Mouse (Mus musculus): ENCODE results near the gene Zbtb1. TPM values are rescaled to one million over a fixed set of nuclear protein-coding genes. Genes with fewer than 3 reads are reported as not detected.

The Zbtb1 gene
- polyA plus RNA-seq, 1 experiment from 2014 or later, result 3.3 TPM

- WGBS, result 45% methylated on average over 7 of the region's 7 CpGs
Observed at GRCm38 (mm10) chr12:76372046-76372445, 2.0 kb downstream of the Zbtb1 start.

GRCm38 (mm10) chr12:76372881-76373818 lies 3.1 kb downstream of the Zbtb1 start:
- Histone ChIP-seq H3K27ac (replicated peaks) (no peak overlapping the region), H3K4me2 (peak overlapping the region; percentile 20; the same call in 1 of the 2 replicates), H3K4me3 (replicated peaks) (no peak overlapping the region), H3K27me3 (replicated peaks) (no peaks in the 10 kb centered on the region), H3K9me3 (replicated peaks) (no peaks in the 10 kb centered on the region), H3K4me1 (peaks cover 23% of the 10 kb centered on the region), H3K9ac (replicated peaks) (no peak overlapping the region), H3K36me3 (no peaks in the 10 kb centered on the region)
- ATAC-seq (ENCODE audit: low FRiP score), result no peak
- WGBS, result 91% methylated on average over 5 of the region's 7 CpGs

More at GRCm38 (mm10) chr12:76372046-76372445, 2.0 kb downstream of the Zbtb1 start:
- Histone ChIP-seq H3K9ac (replicated peaks) (0 out of 2 replicates have a peak overlapping the region, but pooled peaks have one; percentile 99), H3K27me3 (replicated peaks) (no peaks in the 10 kb centered on the region), H3K9me3 (replicated peaks) (no peaks in the 10 kb centered on the region), H3K36me3 (no peaks in the 10 kb centered on the region), H3K4me1 (peaks cover 34% of the 10 kb centered on the region), H3K4me3 (replicated peaks) (peak overlapping the region; percentile 97), H3K4me2 (peak overlapping the region; percentile 90), H3K27ac (replicated peaks) (no peak overlapping the region)
- ATAC-seq (ENCODE audit: low FRiP score), result no peak

DNA sequence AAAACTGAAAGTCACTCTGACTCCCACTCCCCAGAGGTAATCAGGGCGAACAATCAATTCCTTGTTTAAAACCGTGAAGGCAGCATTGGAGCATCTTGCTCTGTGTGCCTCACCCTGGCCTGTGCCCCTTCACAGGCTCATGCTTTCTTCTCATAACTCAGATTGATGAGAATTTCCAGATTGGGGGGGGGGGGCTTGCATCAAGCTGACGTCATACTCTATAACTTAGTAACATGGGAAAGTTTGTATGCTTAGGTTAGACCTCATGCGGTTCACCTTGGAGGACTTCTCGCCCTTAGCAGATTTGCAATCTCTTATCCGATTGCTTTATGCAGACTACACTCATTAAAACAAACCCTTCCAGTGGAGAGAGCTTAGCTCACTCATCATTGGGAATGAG lies 3.9 kb downstream of the Zbtb1 start:
- H3K36me3 ChIP-seq, result no peaks in the 10 kb centered on the region
- H3K4me1 ChIP-seq, result peaks cover 18% of the 10 kb centered on the region
- H3K9ac ChIP-seq (replicated peaks), result no peak overlapping the region
- no peak overlapping the region for H3K4me2 ChIP-seq
- 60% methylated on average over 6 of the region's 6 CpGs for WGBS
- no peaks in the 10 kb centered on the region for H3K27me3 ChIP-seq (replicated peaks)
- H3K4me3 ChIP-seq (replicated peaks), result no peak overlapping the region
- no peak overlapping the region for H3K27ac ChIP-seq (replicated peaks)
- ATAC-seq (ENCODE audit: low FRiP score), result no peak
- no peaks in the 10 kb centered on the region for H3K9me3 ChIP-seq (replicated peaks)

DNA sequence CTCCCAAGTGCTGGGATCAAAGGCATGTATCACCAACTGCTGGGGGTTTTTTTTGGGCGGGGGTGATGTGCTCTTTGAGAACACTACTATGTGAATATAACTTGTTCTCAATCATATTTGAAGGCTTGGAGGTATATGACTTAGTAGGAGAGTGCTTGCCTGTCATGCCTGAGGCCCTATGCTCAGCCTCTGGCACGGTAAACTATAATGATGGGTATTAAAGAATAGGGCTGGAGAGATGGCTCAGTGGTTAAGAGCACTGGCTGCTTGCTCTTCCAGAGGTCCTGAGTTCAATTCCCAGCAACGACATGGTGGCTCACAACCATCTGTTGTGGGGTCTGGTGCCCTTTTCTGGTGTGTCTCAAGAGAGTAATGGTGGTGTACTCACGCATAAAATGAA lies 4.8 kb downstream of the Zbtb1 start:
- Histone ChIP-seq H3K27ac (replicated peaks) (no peak overlapping the region), H3K4me3 (replicated peaks) (no peak overlapping the region), H3K36me3 (no peaks in the 10 kb centered on the region), H3K9me3 (replicated peaks) (no peaks in the 10 kb centered on the region), H3K27me3 (replicated peaks) (no peaks in the 10 kb centered on the region), H3K4me1 (peaks cover 18% of the 10 kb centered on the region), H3K4me2 (no peak overlapping the region), H3K9ac (replicated peaks) (no peak overlapping the region)
- ATAC-seq (ENCODE audit: low FRiP score), result no peak
- WGBS, result 80% methylated on average over 4 of the region's 4 CpGs

DNA sequence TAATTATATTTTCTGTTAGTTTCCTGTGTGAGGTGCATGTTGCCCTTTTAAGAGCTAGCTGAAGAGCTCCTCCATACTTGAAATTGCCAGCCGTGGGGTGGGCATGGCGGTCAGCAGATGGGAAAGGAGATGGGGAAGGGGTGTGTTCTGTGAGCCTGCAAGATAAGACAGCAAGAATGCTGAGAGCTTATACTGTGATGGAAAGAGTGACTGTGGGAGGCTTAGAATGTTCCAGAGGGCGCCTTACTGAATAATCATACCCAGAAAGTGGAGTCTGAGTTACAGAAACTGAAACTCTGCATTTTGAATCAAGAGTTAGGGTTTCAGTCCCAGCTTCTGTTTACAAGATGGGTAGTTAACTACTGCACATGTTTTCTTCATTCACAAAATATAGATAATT lies 5.4 kb downstream of the Zbtb1 start:
- no peak overlapping the region for H3K9ac ChIP-seq (replicated peaks)
- H3K27ac ChIP-seq (replicated peaks), result no peak overlapping the region
- H3K4me3 ChIP-seq (replicated peaks), result no peak overlapping the region
- H3K4me2 ChIP-seq, result no peak overlapping the region
- no peaks in the 10 kb centered on the region for H3K9me3 ChIP-seq (replicated peaks)
- H3K27me3 ChIP-seq (replicated peaks), result no peaks in the 10 kb centered on the region
- 95% methylated on average over 3 of the region's 3 CpGs for WGBS
- no peak for ATAC-seq (ENCODE audit: low FRiP score)
- H3K36me3 ChIP-seq, result no peaks in the 10 kb centered on the region
- peaks cover 18% of the 10 kb centered on the region for H3K4me1 ChIP-seq

DNA sequence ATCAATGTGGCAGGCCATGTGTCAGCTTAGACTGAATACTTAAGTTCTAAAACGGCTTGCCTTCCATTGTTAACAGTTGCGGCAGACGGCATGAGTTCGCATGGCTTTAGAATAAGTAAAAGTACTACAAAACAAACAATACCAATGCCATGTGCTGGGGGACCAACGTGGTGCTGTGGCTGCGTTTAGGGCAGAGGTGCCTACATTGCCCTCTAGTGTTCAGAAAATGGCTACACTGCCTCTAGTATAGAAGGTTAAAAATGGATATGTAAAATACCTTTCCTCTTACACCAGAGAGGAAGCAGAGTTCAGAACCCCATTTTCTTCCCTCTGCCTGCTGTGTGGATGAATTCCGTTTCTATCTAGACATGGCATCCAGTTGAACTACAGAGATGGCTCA lies 6.6 kb downstream of the Zbtb1 start:
- Histone ChIP-seq H3K27ac (replicated peaks) (no peak overlapping the region), H3K27me3 (replicated peaks) (no peaks in the 10 kb centered on the region), H3K4me3 (replicated peaks) (no peak overlapping the region), H3K9ac (replicated peaks) (no peak overlapping the region), H3K36me3 (no peaks in the 10 kb centered on the region), H3K4me1 (peaks cover 12% of the 10 kb centered on the region), H3K9me3 (replicated peaks) (no peaks in the 10 kb centered on the region), H3K4me2 (no peak overlapping the region)
- 28% methylated on average over 7 of the region's 7 CpGs for WGBS
- no peak for ATAC-seq (ENCODE audit: low FRiP score)

DNA sequence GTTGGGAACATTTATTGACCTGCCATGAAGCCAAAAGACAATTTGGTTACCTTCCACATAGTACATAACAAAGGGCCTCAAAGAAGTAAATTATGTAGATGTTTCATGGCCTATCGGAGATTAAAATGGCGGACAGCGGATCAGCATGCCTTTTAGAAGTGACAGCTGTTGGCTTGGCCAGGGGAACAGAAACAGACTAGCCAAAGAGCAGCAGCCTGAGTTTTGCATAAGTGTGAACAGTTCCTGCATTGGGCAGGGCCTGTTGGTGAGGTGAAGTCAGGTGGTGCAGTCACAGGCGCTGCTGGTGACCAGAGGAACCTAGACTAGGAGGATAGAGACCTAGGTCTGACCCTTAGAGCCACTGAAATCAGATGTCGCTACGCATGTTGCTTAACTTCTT lies 7.0 kb downstream of the Zbtb1 start:
- H3K9me3 ChIP-seq (replicated peaks), result no peaks in the 10 kb centered on the region
- ATAC-seq (ENCODE audit: low FRiP score), result no peak

GRCm38 (mm10) chr12:76377726-76378125 lies 7.7 kb downstream of the Zbtb1 start:
- H3K9me3 ChIP-seq (replicated peaks), result no peaks in the 10 kb centered on the region
- 88% methylated on average over 3 of the region's 3 CpGs for WGBS
- H3K9ac ChIP-seq (replicated peaks), result no peak overlapping the region
- no peaks in the 10 kb centered on the region for H3K36me3 ChIP-seq
- H3K4me3 ChIP-seq (replicated peaks), result no peak overlapping the region
- no peak overlapping the region for H3K27ac ChIP-seq (replicated peaks)
- H3K4me2 ChIP-seq, result no peak overlapping the region
- H3K27me3 ChIP-seq (replicated peaks), result no peaks in the 10 kb centered on the region
- 0 out of 2 replicates have a peak, but pooled peaks cover 2% of the 10 kb centered on the region for H3K4me1 ChIP-seq
- no peak for ATAC-seq (ENCODE audit: low FRiP score)

More for the DNA sequence above, 7.0 kb downstream of the Zbtb1 start:
- Histone ChIP-seq H3K27me3 (replicated peaks) (no peaks in the 10 kb centered on the region), H3K9ac (replicated peaks) (no peak overlapping the region), H3K36me3 (no peaks in the 10 kb centered on the region), H3K4me3 (replicated peaks) (no peak overlapping the region), H3K27ac (replicated peaks) (no peak overlapping the region), H3K4me1 (peaks cover 8% of the 10 kb centered on the region), H3K4me2 (no peak overlapping the region)
- WGBS, result 88% methylated on average over 6 of the region's 6 CpGs

- H3K27me3 ChIP-seq (replicated peaks), result no peaks in the 10 kb centered on the region
- H3K27ac ChIP-seq (replicated peaks), result no peak overlapping the region
- H3K4me3 ChIP-seq (replicated peaks), result no peak overlapping the region
- no peaks in the 10 kb centered on the region for H3K4me1 ChIP-seq
- no peak overlapping the region for H3K9ac ChIP-seq (replicated peaks)
- no peaks in the 10 kb centered on the region for H3K36me3 ChIP-seq
- H3K9me3 ChIP-seq (replicated peaks), result no peaks in the 10 kb centered on the region
- ATAC-seq (ENCODE audit: low FRiP score), result no peak
- WGBS, result 92% methylated on average over 5 of the region's 5 CpGs
- H3K4me2 ChIP-seq, result no peak overlapping the region
Observed at GRCm38 (mm10) chr12:76378556-76378955, 8.5 kb downstream of the Zbtb1 start.

DNA sequence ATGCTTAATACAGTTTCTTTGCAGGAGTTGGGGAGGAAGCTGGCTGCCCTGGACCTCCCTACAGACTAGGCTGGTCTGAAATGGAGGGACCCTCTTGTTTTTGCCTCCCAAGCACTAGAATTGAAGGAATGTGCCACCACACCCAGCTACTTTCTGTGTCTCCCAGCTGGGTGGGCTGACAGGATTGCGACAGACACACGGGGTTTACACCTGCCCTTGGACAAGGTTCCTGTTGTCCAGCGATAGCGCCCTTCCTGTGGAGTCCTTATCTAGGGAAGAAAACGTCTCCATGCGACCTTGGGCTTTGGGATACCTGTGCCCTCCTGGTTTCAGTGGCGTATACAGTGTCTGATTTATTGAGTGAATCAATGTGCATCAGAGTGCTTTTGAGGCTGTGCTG lies 10.1 kb downstream of the Zbtb1 start:
- Histone ChIP-seq H3K9me3 (replicated peaks) (no peaks in the 10 kb centered on the region), H3K27ac (replicated peaks) (no peak overlapping the region), H3K36me3 (peaks cover under 1% of the 10 kb centered on the region; the same call in 1 of the 2 replicates), H3K4me2 (no peak overlapping the region), H3K4me1 (no peaks in the 10 kb centered on the region), H3K4me3 (replicated peaks) (no peak overlapping the region), H3K27me3 (replicated peaks) (no peaks in the 10 kb centered on the region), H3K9ac (replicated peaks) (no peak overlapping the region)
- no peak for ATAC-seq (ENCODE audit: low FRiP score)
- WGBS, result 89% methylated on average over 7 of the region's 7 CpGs

- no peak overlapping the region for H3K9ac ChIP-seq (replicated peaks)
- ATAC-seq (ENCODE audit: low FRiP score), result no peak
- peaks cover 16% of the 10 kb centered on the region for H3K36me3 ChIP-seq
- 96% methylated on average over 8 of the region's 8 CpGs for WGBS
- no peak overlapping the region for H3K27ac ChIP-seq (replicated peaks)
- no peak overlapping the region for H3K4me2 ChIP-seq
- no peak overlapping the region for H3K4me3 ChIP-seq (replicated peaks)
- H3K9me3 ChIP-seq (replicated peaks), result no peaks in the 10 kb centered on the region
- H3K4me1 ChIP-seq, result no peaks in the 10 kb centered on the region
- no peaks in the 10 kb centered on the region for H3K27me3 ChIP-seq (replicated peaks)
Observed at GRCm38 (mm10) chr12:76385342-76385741, 15.3 kb downstream of the Zbtb1 start.

- Histone ChIP-seq H3K9ac (replicated peaks) (no peak overlapping the region), H3K4me3 (replicated peaks) (no peak overlapping the region), H3K4me2 (no peak overlapping the region), H3K27ac (replicated peaks) (no peak overlapping the region), H3K27me3 (replicated peaks) (no peaks in the 10 kb centered on the region), H3K4me1 (no peaks in the 10 kb centered on the region), H3K9me3 (replicated peaks) (no peaks in the 10 kb centered on the region), H3K36me3 (peaks cover 16% of the 10 kb centered on the region)
- no peak for ATAC-seq (ENCODE audit: low FRiP score)
- 59% methylated on average over 11 of the region's 11 CpGs for WGBS
Observed at GRCm38 (mm10) chr12:76388794-76389193, 18.7 kb downstream of the Zbtb1 start.
